Mouse (Mus musculus) spleen, adult 2 months (tissue): ENCODE data around the gene Tcap. TPM values are rescaled to one million over a fixed set of nuclear protein-coding genes. Genes with fewer than 3 reads are reported as not detected.

Experiments
- DNase-seq, 2 experiments: peaks; one replicate each; pipeline versions ENCODE4 v3.0.0 to v3.0.0-alpha.2; 2012 to 2021; ENCODE audit warnings: low spot score in 2 of 2, low read depth in 1 of 2
- H3K27ac ChIP-seq: fragments of 200-500 bp; 2 replicates; pipeline ENCODE4 v1.5.1; 2012; ENCODE audit warnings: low read length, inconsistent platforms; ENCODE audit not compliant: insufficient read depth
- H3K27me3 ChIP-seq: fragments of 200-500 bp; 2 replicates; pipeline ENCODE4 v1.6.1; 2012; ENCODE audit warnings: mild to moderate bottlenecking, moderate library complexity, low read length, inconsistent platforms; ENCODE audit not compliant: control insufficient read depth, insufficient read depth
- H3K36me3 ChIP-seq: fragments of 200-500 bp; 2 replicates; pipeline ENCODE4 v1.6.1; 2012; ENCODE audit warnings: mild to moderate bottlenecking, low read length, inconsistent platforms; ENCODE audit not compliant: control insufficient read depth, insufficient read depth
- H3K4me1 ChIP-seq: fragments of 200-500 bp; 2 replicates; pipeline ENCODE4 v1.6.1; 2011; ENCODE audit warnings: inconsistent platforms; ENCODE audit not compliant: control insufficient read depth, insufficient read depth, insufficient read length
- H3K4me3 ChIP-seq: fragments of 200-500 bp; 2 replicates; pipeline ENCODE4 v1.5.1; 2011; ENCODE audit warnings: mild to moderate bottlenecking, inconsistent platforms; ENCODE audit not compliant: insufficient read depth, insufficient read length; ENCODE audit errors: extremely low read depth
- CTCF ChIP-seq: fragments of 200-500 bp; IDR thresholded peaks from 2 replicates; pipeline ENCODE4 v1.5.1; 2011; ENCODE audit warnings: mild to moderate bottlenecking, inconsistent platforms; ENCODE audit not compliant: insufficient read depth, insufficient read length, insufficient replicate concordance; ENCODE audit errors: extremely low read depth
- POLR2A ChIP-seq: fragments of 200-500 bp; IDR thresholded peaks from 2 replicates; pipeline ENCODE4 v1.6.1; 2011; ENCODE audit warnings: low read depth, low read length, inconsistent platforms
- WGBS: fragments of 180-500 bp; shearing (Covaris S2); methylation state at CpG from one replicate; pipeline ENCODE4 v1.1.7; 2018; 5-methylcytosine and 5-hydroxymethylcytosine counted together
- polyA plus RNA-seq: library from polyadenylated mRNA; depleted of rRNA; stranded (reverse); fragments of >200 nt; gene quantifications from 2 replicates; pipeline ENCODE4 v1.2.3, GENCODE M21; 2012

The Tcap gene
- polyA plus RNA-seq, 1 experiment = 0.42 TPM

GRCm38 (mm10) chr11:98389221-98389780, 5.7 kb downstream of the Tcap start:
- peak in 1 of 2 experiments; percentile 40 for DNase-seq
- Histone ChIP-seq H3K27me3 (no peaks in the 10 kb centered on the region), H3K36me3 (no peaks in the 10 kb centered on the region), H3K4me1 (no peaks in the 10 kb centered on the region), H3K4me3 (no peak overlapping the region), H3K27ac (no peak overlapping the region)
- TF ChIP-seq CTCF (peak; percentile 47; the same call in 1 of the 2 replicates), POLR2A (no peak)
- WGBS = 18% methylated on average over 9 of the region's 9 CpGs

GRCm38 (mm10) chr11:98390141-98390540, 6.5 kb downstream of the Tcap start:
- DNase-seq = no peak
- no peaks in the 10 kb centered on the region for H3K27me3 ChIP-seq
- H3K4me3 ChIP-seq = no peak overlapping the region
- no peaks in the 10 kb centered on the region for H3K4me1 ChIP-seq
- H3K36me3 ChIP-seq = no peaks in the 10 kb centered on the region
- 94% methylated on average over 12 of the region's 12 CpGs for WGBS
- no peak overlapping the region for H3K27ac ChIP-seq
- TF ChIP-seq CTCF = no peak
- TF ChIP-seq POLR2A = no peak

GRCm38 (mm10) chr11:98392034-98392433, 8.4 kb downstream of the Tcap start:
- Histone ChIP-seq H3K27ac (no peak overlapping the region), H3K4me1 (no peaks in the 10 kb centered on the region), H3K4me3 (no peak overlapping the region), H3K36me3 (no peaks in the 10 kb centered on the region), H3K27me3 (no peaks in the 10 kb centered on the region)
- TF ChIP-seq CTCF (no peak), POLR2A (no peak)
- no peak for DNase-seq
- WGBS = 70% methylated on average over 6 of the region's 8 CpGs

DNA sequence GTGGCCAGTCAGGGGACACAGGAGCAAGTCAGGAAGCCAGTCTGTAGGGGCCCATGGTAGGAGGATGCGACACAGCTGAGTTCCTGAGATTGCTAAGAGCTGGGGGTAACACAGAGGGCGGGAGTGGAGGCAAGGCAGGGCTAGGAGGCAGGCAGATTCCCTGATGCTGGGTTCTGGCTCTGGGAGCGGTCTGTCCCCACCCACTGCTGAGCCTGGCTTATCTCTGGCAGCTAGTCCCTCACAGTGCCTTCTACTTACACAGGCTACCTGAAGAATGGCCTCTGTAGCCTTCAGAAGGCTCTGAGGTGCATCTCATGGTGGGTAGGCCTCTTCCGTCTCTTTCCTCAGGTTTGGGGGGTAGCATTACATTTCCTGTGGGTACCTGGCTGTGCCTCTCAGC, 9.0 kb downstream of the Tcap start:
- DNase-seq = no peak
- 45% methylated on average over 4 of the region's 4 CpGs for WGBS
- no peaks in the 10 kb centered on the region for H3K27me3 ChIP-seq
- H3K27ac ChIP-seq = no peak overlapping the region; the same call in 1 of the 2 replicates
- no peaks in the 10 kb centered on the region for H3K36me3 ChIP-seq
- H3K4me3 ChIP-seq = no peak overlapping the region
- TF ChIP-seq POLR2A (no peak), CTCF (no peak)
- H3K4me1 ChIP-seq = no peaks in the 10 kb centered on the region

DNA sequence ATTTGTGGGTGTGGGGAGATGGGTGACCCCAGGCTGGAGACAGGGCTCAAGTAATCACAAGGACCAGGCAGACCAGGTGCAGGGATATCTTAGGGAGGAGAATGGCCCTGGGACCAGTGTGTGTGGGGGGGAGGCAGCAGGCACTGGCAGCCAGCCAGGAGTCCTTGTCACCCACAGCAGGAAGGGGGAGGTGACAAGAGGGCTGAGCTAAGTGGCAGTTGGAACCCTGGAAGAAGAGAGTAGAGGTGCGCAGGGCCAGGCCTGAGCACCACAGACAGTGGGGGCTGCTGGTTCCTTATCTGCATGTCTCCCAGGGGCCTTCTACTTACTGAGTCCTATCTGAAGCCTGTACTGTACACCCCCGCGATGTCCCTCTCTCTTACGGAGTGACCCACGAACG, 9.7 kb downstream of the Tcap start:
- Histone ChIP-seq H3K36me3 (no peaks in the 10 kb centered on the region), H3K4me1 (no peaks in the 10 kb centered on the region), H3K27ac (peak overlapping the region; percentile 10; the same call in 1 of the 2 replicates), H3K4me3 (no peak overlapping the region), H3K27me3 (no peaks in the 10 kb centered on the region)
- DNase-seq = no peak
- TF ChIP-seq POLR2A = no peak
- no peak for TF ChIP-seq CTCF
- 14% methylated on average over 6 of the region's 6 CpGs for WGBS

GRCm38 (mm10) chr11:98394301-98394700, 10.7 kb downstream of the Tcap start:
- Histone ChIP-seq H3K4me3 (no peak overlapping the region), H3K27me3 (no peaks in the 10 kb centered on the region), H3K27ac (no peak overlapping the region), H3K4me1 (no peaks in the 10 kb centered on the region), H3K36me3 (no peaks in the 10 kb centered on the region)
- WGBS = 67% methylated on average over 6 of the region's 6 CpGs
- TF ChIP-seq CTCF (no peak), POLR2A (no peak)
- DNase-seq = no peak

GRCm38 (mm10) chr11:98395041-98395440, 11.4 kb downstream of the Tcap start:
- no peak for DNase-seq
- 51% methylated on average over 4 of the region's 4 CpGs for WGBS
- Histone ChIP-seq H3K27ac (no peak overlapping the region), H3K27me3 (no peaks in the 10 kb centered on the region), H3K4me3 (no peak overlapping the region), H3K4me1 (no peaks in the 10 kb centered on the region), H3K36me3 (no peaks in the 10 kb centered on the region)
- TF ChIP-seq POLR2A (no peak), CTCF (no peak)
